Mouse (Mus musculus) forebrain, embryonic 16.5 days (tissue): Measurements from ENCODE around the gene Olfr1274-ps. TPM values are rescaled to one million over a fixed set of nuclear protein-coding genes. Genes with fewer than 3 reads are reported as not detected.
"Not testable (repeated sequence)": the region's sequence is repeated elsewhere in the genome, so short reads cannot be mapped to it uniquely, and the experiment has no call there.

Experiments used
- ATAC-seq: fragments of 200-750 bp; cut with Nextera tagmentation; 2 replicates; pipeline ENCODE4 v1.8.0; 2017; ENCODE audit warnings: mild to moderate bottlenecking, moderate library complexity
- H3K27ac ChIP-seq: fragments of 300-500 bp; sonication (generic); 2 replicates; pipeline ENCODE4 v1.5.1; 2014; ENCODE audit warnings: low read length, control low read depth
- H3K27me3 ChIP-seq: fragments of 300-500 bp; sonication (generic); replicated peaks from 2 replicates; pipeline ENCODE4 v1.6.1; 2014; ENCODE audit warnings: low read length; ENCODE audit not compliant: control insufficient read depth, insufficient read depth
- H3K36me3 ChIP-seq: fragments of 300-500 bp; sonication (generic); 2 replicates; pipeline ENCODE4 v1.6.1; 2014; ENCODE audit not compliant: control insufficient read depth, insufficient read depth
- H3K4me1 ChIP-seq: fragments of 300-500 bp; sonication (generic); replicated peaks from 2 replicates; pipeline ENCODE4 v1.6.1; 2014; ENCODE audit warnings: low read length; ENCODE audit not compliant: control insufficient read depth, insufficient read depth
- H3K4me2 ChIP-seq: fragments of 300-500 bp; sonication (generic); 2 replicates; pipeline ENCODE4 v1.6.1; 2014; ENCODE audit warnings: mild to moderate bottlenecking, low read length, control low read depth
- H3K4me3 ChIP-seq: fragments of 300-500 bp; sonication (generic); replicated peaks from 2 replicates; pipeline ENCODE4 v1.5.1; 2014; ENCODE audit warnings: mild to moderate bottlenecking, low read length, control low read depth
- H3K9ac ChIP-seq: fragments of 300-500 bp; sonication (generic); replicated peaks from 2 replicates; pipeline ENCODE4 v1.6.1; 2014; ENCODE audit warnings: low read depth, low read length, control low read depth
- H3K9me3 ChIP-seq: fragments of 300-500 bp; sonication (generic); 2 replicates; pipeline ENCODE4 v1.6.1; 2016; ENCODE audit warnings: low read length; ENCODE audit not compliant: control insufficient read depth
- WGBS: fragments of 180-500 bp; shearing (Covaris S2); extraction: QIAGEN DNeasy Blood & Tissue Kit; methylation state at CpG from one replicate; pipeline ENCODE4 v1.1.7; 2014; 5-methylcytosine and 5-hydroxymethylcytosine counted together
- polyA plus RNA-seq: library from polyadenylated mRNA; unstranded; fragments of >200 nt; fragmentation: Nextera tagmentation; extraction: Ambion mirVana; gene quantifications from 2 replicates; pipeline ENCODE4 v1.2.1, GENCODE M21; 2015

Olfr1274-ps gene
- polyA plus RNA-seq, 1 experiment from 2014 or later: not detected

DNA sequence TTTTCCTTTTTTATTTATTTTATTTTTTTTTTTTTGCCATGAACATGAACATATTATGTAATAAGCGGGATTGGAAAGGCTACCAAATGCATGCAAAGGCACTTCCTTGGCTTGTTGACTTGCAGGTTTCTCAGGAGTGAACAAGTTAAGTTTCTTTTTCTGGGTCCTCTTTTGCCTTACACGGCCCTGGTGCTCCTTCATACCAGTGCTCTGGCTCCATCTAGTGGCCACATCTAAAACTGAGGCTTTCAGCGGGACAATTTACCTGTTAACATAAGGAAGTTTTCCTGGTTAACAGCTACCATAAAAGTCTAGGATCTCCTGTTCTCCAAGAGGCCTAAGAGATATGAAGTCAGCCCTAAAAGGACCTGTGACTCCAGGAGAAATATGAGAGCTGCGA, 31.3 kb downstream of the Olfr1274-ps start:
- H3K9me3 ChIP-seq, H3K9ac ChIP-seq, H3K4me1 ChIP-seq, ATAC-seq, H3K36me3 ChIP-seq, H3K27me3 ChIP-seq, H3K4me2 ChIP-seq, H3K27ac ChIP-seq, H3K4me3 ChIP-seq: not testable (repeated sequence)
- no CpG with 5 or more reads among the region's 4 CpGs for WGBS

DNA sequence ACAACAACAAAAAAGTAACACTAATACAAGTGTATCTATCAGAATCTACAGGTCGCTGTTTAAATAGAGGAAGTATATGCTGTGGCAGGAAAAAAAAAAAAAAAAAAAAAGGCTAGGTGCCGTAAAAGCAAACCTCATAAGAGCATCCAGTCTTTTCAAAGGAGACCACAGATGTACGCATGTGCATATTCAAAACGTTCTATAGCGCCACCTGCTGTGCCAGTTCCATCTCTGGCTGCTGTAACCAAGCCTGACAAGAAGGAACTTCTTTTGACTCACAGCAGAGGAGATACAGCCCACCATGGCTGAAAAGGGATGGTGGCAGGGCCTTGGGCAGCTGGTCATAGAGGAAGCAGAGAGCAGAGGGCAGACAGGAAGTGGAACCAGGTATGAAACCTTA, 39.0 kb downstream of the Olfr1274-ps start:
- H3K4me2 ChIP-seq, H3K4me1 ChIP-seq, H3K9ac ChIP-seq, H3K9me3 ChIP-seq, H3K27ac ChIP-seq, ATAC-seq, H3K27me3 ChIP-seq, H3K36me3 ChIP-seq, H3K4me3 ChIP-seq: not testable (repeated sequence)
- WGBS: 93% methylated on average over 1 of the region's 5 CpGs

GRCm38 (mm10) chr2:90440169-90440568, 41.7 kb downstream of the Olfr1274-ps start:
- H3K4me2 ChIP-seq, H3K4me3 ChIP-seq, H3K4me1 ChIP-seq, H3K9ac ChIP-seq, H3K36me3 ChIP-seq, H3K9me3 ChIP-seq, ATAC-seq, H3K27ac ChIP-seq, H3K27me3 ChIP-seq: not testable (repeated sequence)

- not testable (repeated sequence) for H3K27ac ChIP-seq, H3K4me2 ChIP-seq, H3K9me3 ChIP-seq, H3K4me1 ChIP-seq, H3K4me3 ChIP-seq, H3K9ac ChIP-seq, H3K27me3 ChIP-seq, ATAC-seq, H3K36me3 ChIP-seq
- 46% methylated on average over 4 of the region's 4 CpGs for WGBS
Measured at GRCm38 (mm10) chr2:90441811-90442210, 43.3 kb downstream of the Olfr1274-ps start.

GRCm38 (mm10) chr2:90443811-90444210, 45.3 kb downstream of the Olfr1274-ps start:
- no peaks in the 10 kb centered on the region for H3K36me3 ChIP-seq
- no peaks in the 10 kb centered on the region for H3K4me1 ChIP-seq
- WGBS: 83% methylated on average over 5 of the region's 5 CpGs

DNA sequence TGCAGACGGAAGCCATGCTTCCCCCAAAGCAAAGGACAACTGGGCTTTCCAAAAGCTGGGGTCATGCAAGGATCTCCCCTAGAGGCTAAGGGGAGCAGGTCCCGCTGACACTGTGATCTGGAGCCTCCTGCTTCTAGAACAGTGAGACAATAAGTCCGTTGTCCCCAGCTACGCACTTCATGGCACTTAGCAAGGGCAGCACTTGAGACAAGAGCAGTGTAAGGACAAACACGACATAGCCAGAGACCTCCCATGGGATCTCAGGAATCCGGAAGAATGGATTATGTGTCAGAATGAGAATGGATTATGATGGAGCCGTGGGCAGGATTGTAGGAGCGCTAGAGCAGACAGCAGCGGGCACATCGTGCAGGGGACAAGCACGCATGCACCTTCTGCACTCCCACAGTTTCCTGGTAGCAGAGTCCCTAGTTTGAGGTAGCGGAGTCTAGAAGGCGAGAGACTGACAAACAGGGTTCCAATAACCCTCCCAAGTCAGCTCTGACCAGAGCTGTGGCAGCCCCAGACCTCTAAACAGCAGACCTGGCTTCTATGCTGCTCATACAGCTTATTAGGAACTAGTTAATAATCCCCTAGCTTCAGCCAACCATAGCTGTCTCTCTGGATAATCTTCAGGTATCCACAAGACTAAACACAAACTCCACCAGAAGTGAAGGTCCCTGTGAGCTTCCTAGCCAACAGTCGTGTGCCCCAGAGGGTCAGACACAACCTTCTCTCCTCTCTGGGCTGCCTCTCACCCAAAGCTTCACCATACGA, 50.7 kb downstream of the Olfr1274-ps start:
- WGBS: 93% methylated on average over 15 of the region's 15 CpGs
- no peaks in the 10 kb centered on the region for H3K4me1 ChIP-seq
- H3K36me3 ChIP-seq: no peaks in the 10 kb centered on the region
- no peaks in the 10 kb centered on the region for H3K27me3 ChIP-seq
- no peak overlapping the region for H3K27ac ChIP-seq
- H3K9me3 ChIP-seq: no peaks in the 10 kb centered on the region
- H3K4me3 ChIP-seq: no peak overlapping the region
- no peak overlapping the region for H3K9ac ChIP-seq
- no peak for ATAC-seq
- H3K4me2 ChIP-seq: no peak overlapping the region

More at GRCm38 (mm10) chr2:90443811-90444210, 45.3 kb downstream of the Olfr1274-ps start:
- ATAC-seq: no peak
- no peaks in the 10 kb centered on the region for H3K9me3 ChIP-seq
- H3K4me2 ChIP-seq: no peak overlapping the region
- H3K27me3 ChIP-seq: no peaks in the 10 kb centered on the region
- H3K9ac ChIP-seq: no peak overlapping the region
- H3K4me3 ChIP-seq: no peak overlapping the region
- H3K27ac ChIP-seq: no peak overlapping the region

- Histone ChIP-seq H3K4me2 (no peak overlapping the region), H3K36me3 (0 out of 2 replicates have a peak, but pooled peaks cover 3% of the 10 kb centered on the region), H3K9ac (no peak overlapping the region), H3K27me3 (no peaks in the 10 kb centered on the region), H3K4me3 (no peak overlapping the region), H3K27ac (no peak overlapping the region), H3K9me3 (no peaks in the 10 kb centered on the region), H3K4me1 (no peaks in the 10 kb centered on the region)
- ATAC-seq: no peak
- WGBS: 74% methylated on average over 3 of the region's 3 CpGs
Measured at GRCm38 (mm10) chr2:90452380-90452779, 53.9 kb downstream of the Olfr1274-ps start.

Other genes starting within 250 kb of the Olfr1274-ps start
- not detected in 2 replicates for gene Olfr1270, start 245.6 kb upstream of the Olfr1274-ps start, polyA plus RNA-seq
- not detected in 2 replicates for gene Olfr1506, start 174.2 kb upstream of the Olfr1274-ps start, polyA plus RNA-seq
- gene Olfr142, start 141.1 kb upstream of the Olfr1274-ps start, polyA plus RNA-seq: not detected in 2 replicates
- not detected in 2 replicates for gene Olfr1271, start 127.7 kb upstream of the Olfr1274-ps start, polyA plus RNA-seq
- gene Olfr1272, start 105.8 kb upstream of the Olfr1274-ps start, polyA plus RNA-seq: not detected in 2 replicates
- not detected in 2 replicates for gene Gm13769, start 76.5 kb upstream of the Olfr1274-ps start, polyA plus RNA-seq
- gene Ptprj, start 182.0 kb downstream of the Olfr1274-ps start, polyA plus RNA-seq: 3.9 and 4.6 TPM in 2 replicates